Mouse (Mus musculus) liver, embryonic 14.5 days (tissue): ENCODE data around the gene Ccdc43.

Experiments used
- CTCF ChIP-seq: IDR thresholded peaks from 2 replicates; pipeline ENCODE4 v1.5.1; 2016; ENCODE audit warnings: antibody characterized with exemption, low read depth, control low read depth
- EP300 ChIP-seq: IDR thresholded peaks from 2 replicates; pipeline ENCODE4 v1.6.1; 2016; ENCODE audit warnings: antibody characterized with exemption, low read depth

DNA sequence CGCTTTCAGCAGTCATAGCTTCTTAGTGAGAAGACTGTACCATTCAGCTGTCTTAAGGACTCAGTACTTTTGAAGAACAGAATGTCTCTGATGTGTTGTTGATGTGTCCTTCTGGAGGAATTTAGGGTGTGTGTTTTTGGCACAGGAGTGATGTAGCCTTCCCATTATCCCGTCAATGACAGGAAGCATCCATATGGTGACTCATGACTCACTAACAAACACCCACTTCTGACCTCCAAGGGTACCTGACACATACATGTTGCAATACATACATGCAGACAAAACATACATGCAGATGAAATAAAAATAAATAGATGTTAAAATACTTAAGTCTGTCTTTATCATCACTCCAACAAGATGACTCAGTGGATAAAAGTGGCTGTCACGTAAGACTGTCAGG is 32.3 kb upstream of the Ccdc43 start:
- no peak for TF ChIP-seq CTCF
- TF ChIP-seq EP300, result no peak
